Mouse (Mus musculus): ENCODE measurements around the gene Ctr9. TPM values are rescaled to one million over a fixed set of nuclear protein-coding genes. Genes with fewer than 3 reads are reported as not detected.

The Ctr9 gene
- total and polyA plus RNA-seq, 3 experiments, result 27.4 to 34.3 (median 31.7) TPM

- H3K79me2 ChIP-seq (replicated peaks; ENCODE audit: control insufficient read depth, extremely low read depth, insufficient read depth, poor library complexity, severe bottlenecking), result no peaks in the 10 kb centered on the region
- H3K4me3 ChIP-seq (replicated peaks in 1 of 3; ENCODE audit: low read depth in 2 of 3, low read length in 2 of 3, poor library complexity in 1 of 3), result no peak overlapping the region
- H3K27ac ChIP-seq (ENCODE audit: insufficient read depth, low read depth), result no peak overlapping the region
- no peak overlapping the region for H3K9ac ChIP-seq (ENCODE audit: insufficient read depth, low read depth)
- H3K27me3 ChIP-seq (replicated peaks), result no peaks in the 10 kb centered on the region
- TF ChIP-seq NRF1 (IDR thresholded peaks at IDR 0.05; ENCODE audit: low read depth, low read length) (no peak), JUND (conservative IDR thresholded peaks at IDR 0.05; ENCODE audit: low read depth, low read length) (no peak), MAFK (IDR thresholded peaks at IDR 0.05; ENCODE audit: insufficient replicate concordance, low read length) (no peak)
- no peaks in the 10 kb centered on the region for H3K9me3 ChIP-seq (replicated peaks; ENCODE audit: low read length)
- in situ Hi-C loops (cut with MboI; ENCODE audit: low pct_ligation_motif_present, low pct_unique_long_range_greater_than_20kb, low sequenced_read_pairs), result no loop called here
- no peaks in the 10 kb centered on the region for H3K36me3 ChIP-seq (replicated peaks in 1 of 2; ENCODE audit: control insufficient read depth in 1 of 2, insufficient read depth in 1 of 2, low read length in 1 of 2)
- no peak overlapping the region for H3K4me2 ChIP-seq (ENCODE audit: insufficient read depth, low read depth, poor library complexity, severe bottlenecking)
- no peak for DNase-seq (ENCODE audit: extremely low read depth)
- dilution Hi-C loops (cut with MboI; ENCODE audit: extremely low pct_ligation_motif_present, extremely low pct_unique_long_range_greater_than_20kb, low sequenced_read_pairs), result no loop called here
- 0 out of 4 replicates have a peak, but pooled peaks cover 0 to 2% of the 10 kb centered on the region in 2 experiments for H3K4me1 ChIP-seq (ENCODE audit: control insufficient read depth in 1 of 2, insufficient read depth in 2 of 2)
Measured at GRCm38 (mm10) chr7:110998887-110999827, 29.6 kb upstream of the Ctr9 start.

- in situ Hi-C loops (cut with MboI; ENCODE audit: low pct_ligation_motif_present, low pct_unique_long_range_greater_than_20kb, low sequenced_read_pairs), result no loop called here
- H3K4me2 ChIP-seq (ENCODE audit: insufficient read depth, low read depth, poor library complexity, severe bottlenecking), result no peak overlapping the region
- H3K27me3 ChIP-seq (replicated peaks), result no peaks in the 10 kb centered on the region
Measured at GRCm38 (mm10) chr7:111004136-111004840, 24.5 kb upstream of the Ctr9 start.

GRCm38 (mm10) chr7:111014039-111014605 lies 14.6 kb upstream of the Ctr9 start:
- peak; percentile 29; the same call in 1 of the 2 replicates for TF ChIP-seq BHLHE40 (IDR thresholded peaks at IDR 0.05; ENCODE audit: low read depth, low read length)
- no peak for TF ChIP-seq IRF4 (IDR thresholded peaks at IDR 0.05; ENCODE audit: low read depth, low read length)
- peak; percentile 12 for DNase-seq (ENCODE audit: extremely low read depth)
- in situ Hi-C loops (cut with MboI; ENCODE audit: low pct_ligation_motif_present, low pct_unique_long_range_greater_than_20kb, low sequenced_read_pairs), result loop anchor here (10.0 kb wide), 2 partner anchors 209 to 289 kb away; no protein-coding TSS in a partner anchor
- Histone ChIP-seq H3K27ac (ENCODE audit: insufficient read depth, low read depth) (no peak overlapping the region), H3K9ac (ENCODE audit: insufficient read depth, low read depth) (no peak overlapping the region), H3K4me1 (ENCODE audit: control insufficient read depth in 1 of 2, insufficient read depth in 2 of 2) (peaks cover 5 to 9% of the 10 kb centered on the region in 2 experiments), H3K9me3 (replicated peaks; ENCODE audit: low read length) (no peaks in the 10 kb centered on the region), H3K27me3 (replicated peaks) (peaks cover 5% of the 10 kb centered on the region), H3K4me2 (ENCODE audit: insufficient read depth, low read depth, poor library complexity, severe bottlenecking) (no peak overlapping the region), H3K4me3 (replicated peaks in 1 of 3; ENCODE audit: low read depth in 2 of 3, low read length in 2 of 3, poor library complexity in 1 of 3) (no peak overlapping the region), H3K79me2 (replicated peaks; ENCODE audit: control insufficient read depth, extremely low read depth, insufficient read depth, poor library complexity, severe bottlenecking) (no peaks in the 10 kb centered on the region), H3K36me3 (replicated peaks in 1 of 2; ENCODE audit: control insufficient read depth in 1 of 2, insufficient read depth in 1 of 2, low read length in 1 of 2) (no peaks in the 10 kb centered on the region)
- dilution Hi-C loops (cut with MboI; ENCODE audit: extremely low pct_ligation_motif_present, extremely low pct_unique_long_range_greater_than_20kb, low sequenced_read_pairs), result no loop called here

More at GRCm38 (mm10) chr7:111004136-111004840, 24.5 kb upstream of the Ctr9 start:
- no peak for DNase-seq (ENCODE audit: extremely low read depth)
- Histone ChIP-seq H3K4me3 (replicated peaks in 1 of 3; ENCODE audit: low read depth in 2 of 3, low read length in 2 of 3, poor library complexity in 1 of 3) (no peak overlapping the region), H3K79me2 (replicated peaks; ENCODE audit: control insufficient read depth, extremely low read depth, insufficient read depth, poor library complexity, severe bottlenecking) (no peaks in the 10 kb centered on the region), H3K9ac (ENCODE audit: insufficient read depth, low read depth) (no peak overlapping the region), H3K9me3 (replicated peaks; ENCODE audit: low read length) (peaks cover 3% of the 10 kb centered on the region), H3K4me1 (ENCODE audit: control insufficient read depth in 1 of 2, insufficient read depth in 2 of 2) (0 out of 4 replicates have a peak, but pooled peaks cover 0 to 2% of the 10 kb centered on the region in 2 experiments), H3K36me3 (replicated peaks in 1 of 2; ENCODE audit: control insufficient read depth in 1 of 2, insufficient read depth in 1 of 2, low read length in 1 of 2) (no peaks in the 10 kb centered on the region), H3K27ac (ENCODE audit: insufficient read depth, low read depth) (no peak overlapping the region)
- no peak for TF ChIP-seq SIN3A (IDR thresholded peaks at IDR 0.05; ENCODE audit: low read length)
- no peak for TF ChIP-seq ZC3H11A (IDR thresholded peaks at IDR 0.05; ENCODE audit: low read depth, low read length)
- TF ChIP-seq USF1 (IDR thresholded peaks at IDR 0.05; ENCODE audit: low read depth, low read length), result no peak
- no peak for TF ChIP-seq BHLHE40 (IDR thresholded peaks at IDR 0.05; ENCODE audit: low read depth, low read length)
- TF ChIP-seq MEF2A (IDR thresholded peaks at IDR 0.05; ENCODE audit: borderline replicate concordance, low read depth, low read length), result no peak
- no peak for TF ChIP-seq ZNF384 (IDR thresholded peaks at IDR 0.05; ENCODE audit: low read depth, low read length)
- no peak for TF ChIP-seq ELF1 (IDR thresholded peaks at IDR 0.05; ENCODE audit: low read depth, low read length)
- TF ChIP-seq ZMIZ1 (IDR thresholded peaks at IDR 0.05; ENCODE audit: low read depth, low read length), result no peak
- TF ChIP-seq RAD21 (IDR thresholded peaks at IDR 0.05; ENCODE audit: low read depth, low read length), result no peak
- no peak for TF ChIP-seq POLR2AphosphoS2 (IDR thresholded peaks at IDR 0.05; ENCODE audit: low read depth, low read length)
- TF ChIP-seq TBP (conservative IDR thresholded peaks at IDR 0.05; ENCODE audit: low read depth, low read length), result no peak
- TF ChIP-seq JUND (conservative IDR thresholded peaks at IDR 0.05; ENCODE audit: low read depth, low read length), result no peak
- no peak for TF ChIP-seq SMC3 (IDR thresholded peaks at IDR 0.05; ENCODE audit: low read depth, low read length)
- dilution Hi-C loops (cut with MboI; ENCODE audit: extremely low pct_ligation_motif_present, extremely low pct_unique_long_range_greater_than_20kb, low sequenced_read_pairs), result no loop called here

Data from CH12.LX (cell line).